Mouse (Mus musculus) right cerebral cortex, postnatal 25 days (tissue): ENCODE results near the gene Vdr.

Experiments
- DNase-seq: peaks from one replicate; pipeline ENCODE4 v3.0.0; 2022

Gene Vdr

DNA sequence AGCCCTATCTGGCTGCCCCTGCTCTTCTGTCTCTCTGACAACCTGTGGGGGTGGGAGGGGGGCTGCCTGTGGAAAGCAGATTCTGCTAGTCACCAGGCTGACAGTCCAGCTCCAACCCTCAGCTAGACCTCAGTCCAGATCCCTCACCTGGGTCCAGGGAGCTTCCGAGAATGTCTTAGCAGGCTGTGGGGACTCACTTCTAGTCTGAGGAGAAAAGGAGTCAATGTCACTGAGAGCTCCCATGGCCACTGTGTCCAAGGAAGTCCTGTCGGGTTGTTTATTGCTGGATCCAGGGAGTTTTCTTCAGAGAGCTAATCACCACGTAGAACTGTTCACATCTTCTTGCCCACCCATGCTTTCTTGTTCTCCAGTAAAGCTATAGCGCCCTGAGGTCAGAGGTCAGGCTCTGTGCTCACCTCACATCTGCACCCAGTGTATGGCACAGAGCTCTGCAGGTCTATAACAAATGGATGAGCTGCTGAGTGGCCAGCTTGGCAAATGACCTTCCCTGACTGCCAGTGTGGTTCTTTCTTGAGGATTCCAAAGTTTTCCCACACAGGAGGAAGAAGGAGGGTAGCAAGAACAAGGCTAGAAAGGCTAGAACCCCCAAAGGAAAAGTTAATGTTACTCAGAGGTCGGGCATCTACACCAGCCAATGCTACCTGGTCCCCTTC is 83.7 kb downstream of the Vdr start:
- DNase-seq = no peak

DNA sequence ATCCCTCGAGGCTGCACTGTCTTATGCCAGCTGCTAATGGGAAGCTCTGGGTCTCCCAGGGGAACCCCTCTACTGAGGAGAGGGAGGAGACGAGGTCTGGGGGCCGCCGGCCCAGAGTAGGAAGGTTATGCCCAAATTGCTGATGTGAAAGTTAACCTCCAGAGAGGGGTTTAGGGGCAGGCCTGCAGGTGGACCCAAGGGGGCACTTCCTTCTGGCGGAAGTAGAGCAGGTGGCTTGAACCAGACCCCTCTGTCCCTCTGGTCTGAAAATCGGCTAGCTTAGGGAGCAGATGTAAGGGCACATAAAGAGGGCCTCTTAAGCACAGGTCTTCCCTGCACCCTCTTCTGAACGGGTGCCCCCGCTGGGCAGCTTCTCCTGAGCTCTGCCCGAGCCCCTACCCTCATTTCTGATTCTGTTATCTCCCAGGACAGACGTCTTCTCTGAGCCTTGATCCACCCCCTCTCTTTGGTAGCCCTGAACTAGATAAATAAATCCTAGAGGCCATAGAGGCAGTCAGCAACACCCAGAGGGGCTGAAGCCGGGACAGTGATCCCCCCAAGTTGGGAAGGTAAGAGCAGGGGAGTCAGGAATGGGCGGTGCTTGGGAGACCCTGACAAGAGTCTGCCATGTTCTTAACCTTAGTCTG is 84.4 kb downstream of the Vdr start:
- no peak for DNase-seq

DNA sequence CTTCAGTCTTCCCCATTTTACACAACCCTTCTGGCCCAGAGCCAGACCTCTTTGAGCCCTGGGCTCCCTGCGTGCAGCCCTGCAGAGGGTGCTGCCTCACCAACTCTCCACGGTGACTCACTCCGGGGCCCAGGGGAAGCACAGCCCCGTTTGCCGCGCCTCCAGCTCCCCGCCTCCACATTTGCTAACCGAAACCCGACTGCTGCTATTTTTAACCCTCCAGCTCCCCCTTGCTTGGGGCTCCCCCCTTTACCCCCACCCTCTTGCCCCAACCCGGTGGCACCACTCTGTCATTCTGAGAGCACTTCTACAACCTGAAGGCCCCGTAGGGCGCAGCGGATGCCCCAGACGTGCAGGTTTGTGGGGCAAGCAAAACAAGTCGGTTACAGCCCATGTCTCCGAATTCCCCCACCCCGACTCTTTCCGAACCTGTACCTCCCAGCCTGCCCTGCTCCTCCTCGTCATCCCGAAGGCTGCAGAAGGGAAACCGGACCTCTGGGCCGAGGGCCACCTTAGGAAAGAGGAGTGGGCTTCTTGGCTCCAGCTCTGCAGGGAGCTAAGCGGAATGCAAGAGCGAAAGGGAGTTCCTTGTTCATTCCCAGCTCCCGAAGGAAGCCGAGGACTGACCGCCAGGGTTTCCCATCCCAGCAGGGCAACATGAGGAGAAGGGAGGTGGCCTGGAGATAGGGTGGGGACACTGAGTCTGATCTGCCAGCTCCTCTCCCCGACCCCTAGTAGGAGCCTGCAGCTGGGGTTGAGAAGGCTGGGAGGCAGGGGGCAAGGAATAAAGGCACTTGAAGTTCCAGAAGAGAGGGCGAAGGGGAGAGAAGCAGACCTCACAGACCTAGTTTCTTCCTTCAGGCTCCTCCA is 85.1 kb downstream of the Vdr start:
- peak; percentile 79 for DNase-seq

DNA sequence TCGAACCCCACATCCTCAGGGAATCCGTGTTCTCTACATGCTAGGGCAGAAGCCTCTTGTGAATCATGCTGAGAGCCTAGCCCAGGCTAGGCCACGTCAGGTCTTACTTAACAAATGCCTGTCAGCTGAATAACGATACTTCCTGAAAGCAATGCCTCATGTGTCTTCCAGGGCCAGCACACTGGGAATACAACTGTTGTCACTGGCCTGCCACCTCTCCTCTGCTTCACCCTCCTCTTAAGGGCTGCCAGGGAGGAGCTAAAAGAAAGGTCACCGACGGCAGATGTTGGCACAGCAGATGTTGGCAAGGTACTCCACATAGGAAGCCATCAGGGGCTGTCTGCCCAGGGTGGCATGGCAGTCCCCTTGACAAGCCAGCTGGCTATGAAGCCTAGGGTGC is 86.4 kb downstream of the Vdr start:
- no peak for DNase-seq

DNA sequence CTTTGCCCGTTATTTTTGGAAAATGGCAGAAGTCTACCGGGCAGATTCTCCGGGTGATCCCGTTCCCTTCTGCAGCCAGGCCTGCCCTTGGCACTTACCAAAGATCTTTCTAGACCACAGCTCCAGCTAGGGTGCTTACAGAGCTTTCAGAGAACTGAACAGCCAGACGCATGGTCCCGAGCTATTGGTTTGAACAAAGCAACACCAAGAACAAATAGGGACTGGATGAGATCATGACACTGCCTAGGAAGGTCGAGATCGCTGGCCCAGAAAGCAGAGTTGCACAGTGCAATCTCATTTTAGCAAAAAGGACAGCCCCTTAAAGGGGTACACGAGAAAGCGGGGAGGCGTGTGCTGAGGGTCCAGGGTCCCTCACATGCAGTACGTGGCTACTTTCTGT is 87.0 kb downstream of the Vdr start:
- DNase-seq = no peak

DNA sequence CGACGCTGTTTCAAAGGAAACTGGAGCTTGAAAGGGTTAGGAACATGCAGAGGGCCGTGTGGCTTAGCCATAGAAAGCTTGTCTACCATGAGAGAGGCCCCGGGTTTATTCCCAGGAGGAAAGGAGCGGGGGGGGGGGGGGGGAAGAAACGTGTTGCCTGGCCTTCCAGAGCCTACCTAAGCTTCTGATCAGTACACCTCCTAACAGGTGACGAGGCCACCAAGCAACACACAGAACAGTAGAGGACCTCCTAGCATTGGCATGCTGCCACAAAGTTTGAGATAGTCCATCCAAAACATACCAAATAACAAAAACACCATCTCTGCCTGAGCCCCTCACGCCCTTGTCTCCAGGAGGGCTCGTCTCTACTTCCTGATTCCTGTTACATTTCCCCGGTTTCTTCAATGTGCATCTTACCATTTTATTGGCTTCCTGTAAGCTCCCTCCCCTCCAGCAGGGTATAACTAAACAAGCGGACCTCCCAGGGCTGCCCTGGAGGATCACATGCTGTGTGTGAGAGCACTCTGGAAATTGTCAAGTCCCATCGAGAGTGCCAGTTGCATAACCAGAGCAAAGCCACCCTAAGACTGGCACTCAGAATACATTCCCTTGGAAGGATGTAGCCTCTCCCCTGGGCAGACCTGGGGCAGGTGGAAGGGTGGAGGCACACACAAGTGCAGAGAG is 87.7 kb downstream of the Vdr start:
- DNase-seq = no peak

DNA sequence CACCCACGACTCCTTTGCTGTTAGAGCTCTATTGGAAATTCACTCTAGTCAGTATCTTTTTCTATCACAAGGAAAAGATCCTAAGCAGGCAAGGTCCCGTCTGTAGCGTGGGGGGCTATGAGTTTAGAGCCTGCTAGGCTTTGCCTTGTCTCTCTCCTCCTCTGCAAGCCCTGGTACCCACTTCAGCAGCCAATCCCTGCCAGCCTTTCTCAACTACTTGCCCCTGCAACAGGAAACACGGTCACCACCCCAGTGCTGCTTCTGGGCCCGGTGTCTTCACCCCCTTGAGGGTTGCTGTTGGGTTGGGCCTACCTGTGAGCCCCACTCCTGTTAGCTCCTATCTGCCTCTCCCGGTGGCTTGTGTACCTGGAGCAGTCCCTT is 88.5 kb downstream of the Vdr start:
- no peak for DNase-seq

DNA sequence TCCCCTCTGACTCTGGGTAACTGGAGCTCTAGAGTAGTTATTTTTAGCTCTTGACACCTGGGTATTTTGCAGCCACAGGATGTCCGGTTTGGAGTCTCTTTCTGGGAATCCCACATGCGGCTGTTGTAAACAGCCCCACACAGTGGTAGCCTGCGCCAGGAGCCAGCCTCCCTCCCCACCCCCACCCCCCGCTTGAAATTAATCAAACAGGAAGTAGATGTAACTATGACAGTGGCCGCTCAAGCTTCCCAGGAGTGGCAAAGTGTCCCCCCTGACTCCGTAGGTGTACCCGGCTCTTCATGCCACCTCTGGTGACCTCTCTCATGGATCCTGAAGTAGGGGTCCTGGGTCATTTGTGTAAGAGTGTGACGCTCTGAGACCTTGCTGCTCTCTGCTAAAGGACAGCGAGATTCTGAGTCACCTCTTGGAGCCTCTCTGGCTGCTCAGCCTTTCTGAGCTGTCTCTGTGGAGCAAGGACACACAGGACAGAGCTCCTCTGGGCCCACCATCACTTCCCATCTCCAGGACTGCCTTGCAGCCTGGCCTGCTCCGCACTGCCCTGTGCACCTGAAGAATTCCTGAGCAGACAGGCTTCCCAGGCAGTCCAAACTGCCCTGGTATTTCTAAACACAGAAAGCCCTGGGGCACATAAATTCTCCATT is 89.0 kb downstream of the Vdr start:
- DNase-seq = no peak

DNA sequence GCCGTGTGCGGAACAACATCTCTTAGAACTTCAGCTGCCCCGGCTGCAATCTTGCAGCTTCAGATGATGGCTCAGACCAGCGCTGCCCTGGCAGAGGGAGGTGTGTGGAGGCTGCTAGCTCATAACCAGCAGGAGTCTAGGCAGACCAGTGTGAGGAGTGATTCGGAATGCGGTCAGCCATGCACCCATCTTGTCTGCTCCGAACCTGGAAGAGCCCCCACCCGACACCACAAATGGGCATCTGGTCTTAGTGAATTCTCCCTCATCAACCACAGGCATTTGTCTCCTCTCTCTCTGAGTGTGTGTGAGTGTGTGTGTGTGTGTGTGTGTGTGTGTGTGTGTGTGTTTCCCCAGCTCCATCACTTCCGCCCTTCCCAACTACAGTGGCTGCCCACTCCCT is 90.5 kb downstream of the Vdr start:
- DNase-seq = no peak

DNA sequence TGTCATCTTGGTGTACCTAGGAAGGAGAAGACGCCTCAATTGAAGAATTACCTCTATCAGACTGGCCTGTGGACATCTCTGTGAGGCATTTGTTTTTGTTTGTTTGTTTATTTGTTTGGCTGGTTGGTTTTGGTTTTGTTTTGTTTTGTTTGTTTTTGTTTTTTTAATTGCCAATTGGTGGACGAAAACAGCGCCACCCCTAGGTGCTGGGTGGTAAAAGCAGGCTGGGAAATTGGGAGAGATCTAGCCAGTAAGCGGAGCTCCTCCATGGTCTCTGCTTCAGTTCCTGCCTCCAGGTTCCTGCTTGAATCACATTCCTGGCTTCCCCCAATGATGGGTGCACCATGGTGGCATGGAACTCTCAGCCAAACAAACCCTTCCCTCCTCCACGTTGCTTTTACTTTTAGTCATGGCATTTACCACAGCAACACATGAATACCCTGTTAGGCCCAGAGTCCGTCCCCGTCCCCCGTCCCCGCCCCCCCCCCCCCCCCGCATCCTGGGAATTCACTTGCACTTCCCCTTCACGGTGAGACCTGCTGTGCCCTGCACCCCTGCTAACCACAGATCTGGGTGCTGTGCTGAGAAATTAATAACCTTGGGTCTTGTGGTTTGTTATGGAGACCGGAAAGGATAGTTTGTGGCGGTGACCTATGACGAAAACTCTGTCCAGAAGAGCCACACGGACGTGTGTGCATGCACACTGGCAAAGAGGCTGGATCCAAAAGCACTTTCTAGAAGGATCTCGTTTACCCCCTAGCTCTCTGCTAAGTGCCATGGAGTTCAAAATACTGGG is 94.0 kb downstream of the Vdr start:
- no peak for DNase-seq

DNA sequence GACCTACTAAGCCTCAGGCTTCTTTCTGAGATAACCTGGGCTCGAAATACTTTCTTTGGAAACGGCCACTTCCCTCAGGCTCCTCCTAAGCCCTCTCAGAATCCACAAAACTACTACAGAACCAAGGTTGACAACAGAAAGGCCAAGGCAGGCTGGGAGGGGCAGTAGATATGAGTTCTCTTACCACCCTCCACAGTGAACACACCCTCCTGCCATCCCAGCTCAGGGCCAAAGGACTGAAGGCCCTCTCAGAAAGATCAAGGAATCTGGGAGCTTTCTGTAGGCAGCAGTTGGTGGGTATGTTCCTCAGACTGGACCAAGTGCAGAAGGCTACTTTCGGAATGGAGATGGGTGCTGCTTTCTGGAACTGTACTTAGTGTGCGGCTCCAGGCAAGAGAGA is 95.2 kb downstream of the Vdr start:
- no peak for DNase-seq

DNA sequence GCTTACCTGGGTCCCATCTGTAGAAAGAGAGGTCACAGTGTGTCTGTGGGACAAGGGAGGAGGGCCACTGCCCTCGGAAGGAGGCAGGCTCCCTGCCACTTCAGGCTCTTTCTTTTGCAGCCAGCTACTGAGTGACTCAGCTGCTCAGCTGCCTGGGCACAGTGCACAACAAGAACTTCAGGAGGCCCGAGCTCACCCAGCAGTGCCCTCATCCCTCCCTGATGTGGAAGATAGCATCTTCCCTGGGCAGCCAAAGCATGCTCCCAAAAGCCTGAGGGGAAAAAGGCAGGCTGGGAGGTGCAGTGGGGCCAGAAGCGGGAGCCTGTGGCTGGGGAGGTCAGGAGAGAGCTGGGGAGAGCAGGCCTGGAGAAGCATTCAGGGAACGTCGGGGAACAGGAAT is 95.7 kb downstream of the Vdr start:
- DNase-seq = no peak

DNA sequence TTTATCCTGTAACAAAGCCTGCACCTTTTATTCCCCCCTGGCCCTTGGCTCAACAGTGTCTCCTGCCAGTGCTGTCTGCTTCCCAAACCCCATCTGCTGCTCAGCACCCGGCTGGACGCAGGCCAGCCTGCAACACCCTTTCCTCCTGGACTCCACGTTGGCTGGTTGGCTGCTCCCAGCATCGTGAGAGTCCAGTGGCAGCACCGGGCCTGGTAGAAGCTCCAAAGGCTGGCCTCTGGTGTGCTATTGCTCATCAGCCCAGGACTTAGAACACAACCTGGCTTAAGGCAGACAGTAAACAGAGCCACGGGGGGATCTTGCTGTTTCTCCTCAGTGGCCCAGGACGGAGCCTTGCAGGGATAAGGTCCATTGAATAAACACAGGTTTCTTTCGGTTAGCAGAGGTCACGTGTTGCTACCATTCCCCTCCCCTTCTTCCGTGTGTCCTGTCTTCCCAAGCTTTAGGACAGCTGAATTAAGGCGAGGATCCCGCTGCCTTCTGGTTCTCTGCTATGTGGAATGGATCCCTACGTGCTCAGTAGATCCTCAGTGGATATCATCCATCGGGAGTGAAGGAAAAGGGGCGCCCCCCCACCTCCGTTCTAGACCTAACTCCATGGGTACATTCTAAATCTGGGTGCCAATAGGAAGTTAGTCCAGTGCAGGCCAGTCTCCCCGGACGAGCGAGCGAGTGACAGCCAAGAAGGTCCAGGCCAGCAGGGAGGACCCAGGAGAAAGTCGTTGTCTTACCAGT is 96.8 kb downstream of the Vdr start:
- no peak for DNase-seq

DNA sequence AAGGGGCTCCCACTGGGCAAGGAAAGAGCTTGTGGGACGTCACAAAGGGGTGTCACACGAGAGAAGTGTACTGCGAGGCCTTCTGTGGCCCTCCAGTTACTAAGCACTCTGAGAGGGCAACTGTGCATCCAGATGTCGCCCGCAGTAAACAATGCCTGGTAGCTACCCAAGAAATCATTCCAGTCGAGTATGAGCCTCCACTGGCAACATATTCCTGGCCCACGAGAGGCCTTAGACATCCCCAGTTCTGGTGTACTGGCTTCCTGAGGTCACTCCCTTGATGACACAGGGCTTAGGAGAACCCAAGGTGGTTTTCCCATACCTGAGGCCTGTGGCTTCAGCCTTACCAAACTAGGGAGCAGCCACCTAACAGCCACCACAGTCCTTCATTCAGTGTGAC is 97.6 kb downstream of the Vdr start:
- DNase-seq = no peak

DNA sequence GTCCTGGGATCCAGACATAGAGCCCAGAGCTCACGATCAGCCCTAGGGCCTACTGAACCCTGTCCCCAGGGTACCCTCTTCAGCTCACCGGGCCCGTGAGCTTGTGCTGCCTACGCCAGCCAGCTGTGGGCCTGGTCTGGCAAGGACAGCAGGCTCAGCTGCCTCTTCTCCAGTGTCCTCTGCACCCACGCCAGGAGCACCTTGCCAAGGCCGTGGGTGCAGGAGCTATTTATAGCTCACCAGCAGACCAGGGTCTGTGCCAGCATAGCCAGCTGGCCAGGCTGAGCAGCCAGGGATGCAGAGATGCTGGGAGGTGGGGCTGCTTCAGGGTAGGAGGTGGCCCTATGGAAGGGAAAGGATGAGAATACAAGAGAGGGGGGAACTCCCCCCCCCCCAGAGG is 98.3 kb downstream of the Vdr start:
- peak; percentile 89 for DNase-seq

DNA sequence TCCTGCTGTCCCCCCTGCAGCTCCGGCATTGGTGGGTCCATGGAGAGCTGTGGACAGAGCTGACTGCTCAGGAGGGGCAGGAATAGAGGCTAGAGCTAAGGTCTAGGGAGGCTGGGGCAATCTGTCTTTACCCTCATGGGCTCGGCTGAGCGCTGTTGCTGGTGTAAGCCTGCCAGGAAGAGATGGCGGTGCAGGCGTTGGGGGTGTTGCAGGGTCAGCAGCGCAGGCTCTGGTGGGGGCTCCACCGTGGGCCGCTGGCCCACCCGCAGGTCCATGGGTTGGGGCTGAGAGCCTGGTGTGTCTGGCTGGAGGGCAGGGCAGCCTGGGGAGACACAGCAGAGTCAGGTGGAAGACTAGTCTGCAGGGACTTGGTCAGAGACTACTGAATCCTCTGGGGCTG is 99.1 kb downstream of the Vdr start:
- no peak for DNase-seq

DNA sequence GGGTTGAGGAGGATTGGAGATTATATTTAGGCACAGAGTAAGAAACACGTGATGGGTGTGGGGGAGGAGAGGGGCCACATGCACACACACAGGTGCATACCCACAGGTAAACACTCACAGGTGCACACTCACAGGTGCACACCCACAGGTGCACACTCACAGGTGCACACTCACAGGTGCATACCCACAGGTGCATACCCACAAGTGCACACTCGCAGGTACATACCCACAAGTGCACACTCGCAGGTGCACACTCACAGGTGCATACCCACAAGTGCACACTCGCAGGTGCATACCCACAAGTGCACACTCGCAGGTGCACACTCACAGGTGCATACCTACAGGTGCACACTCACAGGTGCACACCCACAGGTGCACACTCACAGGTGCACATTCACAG is 100.0 kb downstream of the Vdr start:
- DNase-seq = no peak

DNA sequence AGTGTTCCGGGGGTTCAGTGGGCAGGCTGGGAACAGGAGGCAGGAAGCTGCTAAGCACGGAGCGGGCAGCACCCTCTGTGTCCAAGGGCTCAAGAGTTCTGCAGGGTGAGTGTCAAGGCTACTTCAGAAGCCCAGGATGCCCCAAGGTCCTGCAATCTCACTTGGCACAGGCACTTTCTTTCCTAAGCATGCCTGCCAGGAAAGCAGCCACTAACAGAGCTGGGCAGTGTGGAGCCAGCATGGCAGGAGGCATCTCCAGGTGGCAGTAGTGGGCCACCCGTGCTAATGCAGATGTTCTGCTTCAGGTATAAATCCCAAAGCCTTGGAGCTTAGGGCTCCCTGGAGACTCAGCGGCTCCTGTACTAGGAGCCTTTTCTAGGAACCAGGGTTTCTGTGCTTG is 100.5 kb downstream of the Vdr start:
- DNase-seq = no peak

DNA sequence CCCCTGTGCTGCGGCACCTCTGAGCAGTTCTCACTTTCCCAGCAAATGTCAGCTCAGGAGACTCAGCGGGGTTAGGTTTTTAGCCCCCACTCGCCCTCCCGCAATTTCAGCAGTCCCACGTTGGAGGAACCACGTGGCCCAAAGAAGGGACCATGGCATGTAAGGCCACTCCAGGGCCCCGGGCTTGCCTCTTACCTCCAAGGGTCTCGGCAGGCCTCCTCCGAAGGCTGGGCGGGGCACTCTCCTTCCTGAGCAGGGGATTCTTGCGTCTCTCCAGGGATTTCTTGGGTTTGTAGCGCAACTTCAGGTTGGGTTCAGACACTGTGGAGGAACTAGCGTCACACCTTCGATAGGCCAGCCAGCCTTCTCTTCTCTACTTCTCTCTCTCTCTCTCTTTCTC is 101.2 kb downstream of the Vdr start:
- no peak for DNase-seq

DNA sequence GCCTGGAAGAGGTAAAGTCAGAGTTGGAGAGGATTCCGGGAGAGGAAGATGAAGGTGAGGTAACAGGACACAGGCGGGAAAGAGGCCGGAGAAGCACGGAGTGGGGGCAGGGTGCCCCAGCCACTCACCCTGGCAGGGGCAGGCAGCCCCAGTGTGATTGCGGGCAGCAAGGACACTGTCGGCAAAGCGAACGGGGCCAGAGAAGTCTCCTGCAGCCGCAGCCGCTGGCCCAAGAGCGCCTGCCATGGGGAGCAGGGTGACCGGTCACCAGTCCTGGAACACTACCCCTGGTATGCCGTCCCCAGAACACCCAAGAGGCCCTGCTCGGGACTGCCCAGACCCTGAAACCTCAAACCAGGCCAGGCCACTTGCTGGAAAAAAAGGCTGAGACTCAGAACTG is 101.9 kb downstream of the Vdr start:
- DNase-seq = no peak

DNA sequence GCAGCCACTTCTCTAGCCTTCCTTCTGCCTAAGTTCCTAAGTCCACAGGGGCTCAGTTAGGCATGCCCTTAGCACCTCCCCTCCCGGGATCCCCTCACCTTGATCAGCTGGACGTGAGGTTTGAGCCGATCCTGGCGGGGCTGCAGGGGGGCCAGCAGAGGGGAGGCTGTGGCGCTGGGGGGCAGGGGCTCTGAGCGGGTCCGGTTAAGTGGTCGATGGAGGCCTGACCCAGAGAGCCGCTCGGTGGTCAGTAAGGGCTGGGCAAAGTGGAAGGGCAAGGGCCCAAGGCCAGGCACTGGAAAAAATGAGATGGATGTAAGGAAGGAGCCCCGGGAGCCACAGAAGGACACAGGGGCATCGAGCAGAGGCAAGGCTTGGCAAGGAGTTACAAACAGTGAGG is 102.6 kb downstream of the Vdr start:
- no peak for DNase-seq
